Mouse (Mus musculus) myocyte (in vitro differentiated cells): ENCODE data around the gene Armc3.

Experiments used
- CEBPB ChIP-seq: IDR thresholded peaks from 2 replicates; pipeline ENCODE4 v1.6.1; 2011; ENCODE audit warnings: mild to moderate bottlenecking, moderate library complexity; ENCODE audit not compliant: poor library complexity, insufficient read depth, severe bottlenecking
- E2F4 ChIP-seq: IDR thresholded peaks from one replicate; pipeline ENCODE4 v1.6.1; 2011; ENCODE audit warnings: mild to moderate bottlenecking, control low read depth, moderate library complexity; ENCODE audit not compliant: insufficient read depth
- MAX ChIP-seq: IDR thresholded peaks from one replicate; pipeline ENCODE4 v1.6.1; 2011; ENCODE audit warnings: low read depth, mild to moderate bottlenecking, control low read depth
- MYOD1 ChIP-seq, 3 experiments: IDR thresholded peaks; one replicate each; pipeline ENCODE4 v1.6.1; 2011; ENCODE audit warnings: control low read depth in 2 of 3, low read depth in 2 of 3, mild to moderate bottlenecking in 2 of 3, moderate library complexity in 1 of 3; ENCODE audit not compliant: insufficient read length in 2 of 3, control insufficient read depth in 1 of 3
- MYOG ChIP-seq, 3 experiments: IDR thresholded peaks; one replicate each; pipeline ENCODE4 v1.6.1; 2011; ENCODE audit warnings: control low read depth in 2 of 3, low read depth in 2 of 3, mild to moderate bottlenecking in 2 of 3; ENCODE audit not compliant: insufficient read length in 2 of 3, control insufficient read depth in 1 of 3, insufficient read depth in 1 of 3
- POLR2A ChIP-seq: IDR thresholded peaks from one replicate; pipeline ENCODE4 v1.6.1; 2011; ENCODE audit warnings: low read depth, mild to moderate bottlenecking, control low read depth, moderate library complexity; ENCODE audit not compliant: insufficient read length
- POLR2AphosphoS2 ChIP-seq: IDR thresholded peaks from one replicate; pipeline ENCODE4 v1.6.1; 2011; ENCODE audit warnings: low read depth, control low read depth; ENCODE audit not compliant: insufficient read length
- REST ChIP-seq: IDR thresholded peaks from one replicate; pipeline ENCODE4 v1.6.1; 2011; ENCODE audit warnings: mild to moderate bottlenecking, control low read depth, moderate library complexity; ENCODE audit not compliant: insufficient read depth, insufficient read length
- SRF ChIP-seq: IDR thresholded peaks from one replicate; pipeline ENCODE4 v1.6.1; 2011; ENCODE audit warnings: low read depth; ENCODE audit not compliant: control insufficient read depth, insufficient read length
- TCF12 ChIP-seq: IDR thresholded peaks from one replicate; pipeline ENCODE4 v1.6.1; 2011; ENCODE audit warnings: mild to moderate bottlenecking, control low read depth; ENCODE audit not compliant: poor library complexity, insufficient read depth, severe bottlenecking
- TCF3 ChIP-seq: IDR thresholded peaks from one replicate; pipeline ENCODE4 v1.6.1; 2011; ENCODE audit warnings: low read depth, control low read depth; ENCODE audit not compliant: insufficient read length
- USF1 ChIP-seq: IDR thresholded peaks from one replicate; pipeline ENCODE4 v1.6.1; 2011; ENCODE audit warnings: low read depth, mild to moderate bottlenecking, control low read depth, moderate library complexity

DNA sequence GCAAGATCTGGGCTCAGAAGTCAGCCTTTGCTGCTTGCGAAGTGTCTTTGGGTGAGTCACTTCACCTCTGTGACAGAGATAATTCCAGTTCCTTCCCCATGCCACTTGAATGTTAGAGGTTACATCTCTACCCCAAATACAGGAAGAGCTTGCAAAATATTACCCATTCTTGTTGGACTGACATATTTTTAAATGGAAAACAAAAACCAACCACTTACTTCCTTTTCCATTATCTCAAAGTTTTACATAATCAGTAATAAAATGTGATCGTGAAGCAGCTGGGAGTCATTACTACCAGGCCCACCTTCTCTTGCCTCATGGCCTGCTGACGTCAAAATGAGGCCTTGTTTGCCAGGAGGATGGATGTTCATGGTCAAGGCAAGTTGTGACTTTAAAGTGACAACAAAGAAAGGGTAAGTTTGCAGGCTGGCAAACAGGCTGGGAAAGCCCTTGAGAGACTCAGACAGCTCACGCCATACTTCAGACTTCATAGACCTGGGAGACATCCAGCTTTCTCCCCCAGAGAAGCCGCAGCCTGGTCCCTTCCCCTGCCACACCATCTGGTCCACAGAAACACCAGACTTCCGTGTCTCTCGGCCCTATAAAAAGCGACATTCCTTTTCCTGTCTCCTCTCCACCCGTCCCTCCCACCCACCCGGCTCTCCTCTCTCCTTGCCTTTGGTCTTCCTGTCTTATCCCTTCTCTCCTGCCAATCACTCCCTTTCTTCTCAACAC lies 145.0 kb downstream of the Armc3 start:
- TF ChIP-seq POLR2AphosphoS2 (no peak), POLR2A (no peak), USF1 (no peak), CEBPB (no peak), TCF12 (no peak), MYOD1 (IDR thresholded peaks at IDR 0.05; ENCODE audit: control insufficient read depth in 1 of 3, insufficient read length in 2 of 3, low read depth in 2 of 3) (no peak), MAX (no peak), E2F4 (no peak), REST (no peak), TCF3 (no peak), SRF (no peak), MYOG (IDR thresholded peaks at IDR 0.05; ENCODE audit: control insufficient read depth in 1 of 3, insufficient read depth in 1 of 3, insufficient read length in 2 of 3, low read depth in 2 of 3) (no peak)
